Mouse (Mus musculus) heart, embryonic 15.5 days (tissue): ENCODE data around the gene Grm4. TPM values are rescaled to one million over a fixed set of nuclear protein-coding genes. Genes with fewer than 3 reads are reported as not detected.
A peak's percentile ranks its signal among the peaks of the same experiment; 100 is the strongest.

ENCODE experiments used
- ATAC-seq: fragments of 200-750 bp; cut with Nextera tagmentation; replicated peaks from 2 replicates; pipeline ENCODE4 v1.8.0; 2017; ENCODE audit warnings: low read depth, moderate TSS enrichment; ENCODE audit not compliant: insufficient number of reproducible peaks, insufficient read depth, low FRiP score
- H3K27ac ChIP-seq: fragments of 300-500 bp; sonication (generic); 2 replicates; pipeline ENCODE4 v1.5.1; 2015; ENCODE audit warnings: mild to moderate bottlenecking, inconsistent platforms
- H3K27me3 ChIP-seq: fragments of 300-500 bp; sonication (generic); 2 replicates; pipeline ENCODE4 v1.6.1; 2015; ENCODE audit warnings: inconsistent platforms
- H3K36me3 ChIP-seq: fragments of 300-500 bp; sonication (generic); 2 replicates; pipeline ENCODE4 v1.6.1; 2015; ENCODE audit warnings: mild to moderate bottlenecking, inconsistent platforms
- H3K4me1 ChIP-seq: fragments of 300-500 bp; sonication (generic); replicated peaks from 2 replicates; pipeline ENCODE4 v1.6.1; 2015; ENCODE audit warnings: inconsistent platforms
- H3K4me2 ChIP-seq: fragments of 300-500 bp; sonication (generic); 2 replicates; pipeline ENCODE4 v1.6.1; 2015; ENCODE audit warnings: inconsistent platforms, mild to moderate bottlenecking, moderate library complexity
- H3K4me3 ChIP-seq: fragments of 300-500 bp; sonication (generic); 2 replicates; pipeline ENCODE4 v1.5.1; 2015; ENCODE audit warnings: mild to moderate bottlenecking, inconsistent platforms
- H3K9ac ChIP-seq: fragments of 300-500 bp; sonication (generic); 2 replicates; pipeline ENCODE4 v1.6.1; 2015; ENCODE audit warnings: mild to moderate bottlenecking, inconsistent platforms
- H3K9me3 ChIP-seq: fragments of 300-500 bp; sonication (generic); replicated peaks from 2 replicates; pipeline ENCODE4 v1.6.1; 2016; ENCODE audit warnings: inconsistent platforms
- WGBS: fragments of 180-500 bp; shearing (Covaris S2); methylation state at CpG from one replicate; pipeline ENCODE4 v1.1.7; 2015; ENCODE audit warnings: mixed read lengths; 5-methylcytosine and 5-hydroxymethylcytosine counted together
- polyA plus RNA-seq: library from polyadenylated mRNA; unstranded; fragments of >200 nt; fragmentation: Nextera tagmentation; extraction: Ambion mirVana; gene quantifications from 2 replicates; pipeline ENCODE4 v1.2.1, GENCODE M21; 2015

Gene Grm4
- polyA plus RNA-seq, 1 experiment from 2014 or later = 0.05 TPM

DNA sequence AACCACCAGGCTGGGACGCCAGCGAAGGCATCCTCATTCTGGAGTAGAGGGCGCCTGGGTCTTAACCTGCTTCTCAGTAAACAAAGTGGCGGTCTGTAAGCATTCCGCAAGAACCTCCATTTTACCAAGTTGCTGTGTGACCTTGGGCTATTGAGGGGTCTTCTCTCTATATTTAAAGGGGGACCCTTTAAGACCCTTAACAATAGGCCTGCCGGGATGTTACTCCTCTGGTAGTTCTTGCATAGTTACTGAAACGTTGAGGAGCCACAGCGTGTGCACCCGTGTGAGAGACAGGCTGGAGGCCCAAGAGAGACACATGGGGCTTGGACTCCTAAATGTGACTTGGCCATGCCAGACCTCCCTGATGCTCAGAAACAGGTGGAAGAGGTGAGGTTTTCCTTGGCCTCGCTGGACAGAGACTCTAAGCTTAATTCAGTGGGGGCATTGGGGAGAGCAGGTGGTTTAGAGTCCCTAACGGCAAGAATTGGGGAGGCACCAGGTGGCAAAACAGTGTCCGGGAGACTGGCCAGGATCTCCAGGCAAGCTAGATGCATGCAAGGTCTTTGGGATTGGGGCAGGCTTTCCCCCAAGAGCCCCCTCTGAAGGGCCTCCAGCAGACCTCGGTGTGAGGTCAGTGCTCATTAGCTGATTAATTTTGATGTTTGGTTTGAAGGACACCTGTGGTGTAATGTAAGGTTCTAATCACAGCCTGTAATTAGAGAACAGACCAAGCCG, 36.9 kb upstream of the Grm4 start:
- ATAC-seq = no peak
- WGBS = 16% methylated on average over 14 of the region's 14 CpGs
- Histone ChIP-seq H3K9me3 (no peaks in the 10 kb centered on the region), H3K4me3 (peak overlapping the region; percentile 83), H3K4me2 (peak overlapping the region; percentile 90), H3K27ac (peak overlapping the region; percentile 96), H3K4me1 (peaks cover 49% of the 10 kb centered on the region), H3K27me3 (no peaks in the 10 kb centered on the region), H3K36me3 (no peaks in the 10 kb centered on the region), H3K9ac (peak overlapping the region; percentile 92)

DNA sequence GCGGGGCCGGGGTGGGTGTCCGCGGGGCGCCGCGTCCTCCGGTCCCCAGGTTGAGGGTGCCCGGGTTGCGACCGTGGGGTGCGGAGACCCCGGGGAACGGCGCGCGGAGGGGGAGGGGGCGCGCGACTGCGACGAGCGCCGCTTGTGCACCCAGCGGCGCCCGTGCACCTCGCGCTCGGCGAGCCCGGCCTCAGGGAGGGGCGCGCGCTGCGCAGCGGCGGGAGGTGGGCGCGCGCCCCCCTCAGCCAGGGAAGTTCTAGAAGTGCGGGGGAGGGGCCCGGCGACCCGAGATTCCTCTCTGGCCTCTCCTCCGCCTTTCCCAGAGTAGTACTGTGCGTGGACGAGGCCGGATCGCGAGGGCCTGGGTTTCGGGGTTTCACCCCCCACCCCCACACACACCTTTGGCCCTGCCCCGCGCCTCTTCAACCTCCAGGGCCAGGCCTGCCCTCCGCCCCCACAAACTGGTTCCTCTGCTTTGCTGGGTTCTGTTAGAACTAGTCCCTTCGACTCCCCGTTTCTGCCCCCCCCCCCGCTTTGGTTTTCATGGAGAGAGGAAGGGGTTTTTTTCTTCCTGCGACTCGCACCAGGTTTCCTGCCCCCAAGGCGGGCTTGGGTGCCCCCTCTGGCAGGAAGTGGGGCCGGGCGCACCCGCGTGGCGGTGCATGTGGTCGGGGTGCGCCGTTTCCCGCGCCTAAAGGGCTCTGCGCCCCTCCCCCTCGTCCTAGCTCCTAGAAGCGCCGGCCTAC, 36.2 kb upstream of the Grm4 start:
- H3K4me1 ChIP-seq = peaks cover 49% of the 10 kb centered on the region
- no peaks in the 10 kb centered on the region for H3K27me3 ChIP-seq
- H3K36me3 ChIP-seq = no peaks in the 10 kb centered on the region
- no peaks in the 10 kb centered on the region for H3K9me3 ChIP-seq
- peak overlapping the region; percentile 90 for H3K4me2 ChIP-seq
- peak overlapping the region; percentile 83 for H3K4me3 ChIP-seq
- under 1% methylated on average over 66 of the region's 75 CpGs for WGBS
- peak; percentile 33 for ATAC-seq
- H3K9ac ChIP-seq = peak overlapping the region; percentile 92
- H3K27ac ChIP-seq = peak overlapping the region; percentile 96

DNA sequence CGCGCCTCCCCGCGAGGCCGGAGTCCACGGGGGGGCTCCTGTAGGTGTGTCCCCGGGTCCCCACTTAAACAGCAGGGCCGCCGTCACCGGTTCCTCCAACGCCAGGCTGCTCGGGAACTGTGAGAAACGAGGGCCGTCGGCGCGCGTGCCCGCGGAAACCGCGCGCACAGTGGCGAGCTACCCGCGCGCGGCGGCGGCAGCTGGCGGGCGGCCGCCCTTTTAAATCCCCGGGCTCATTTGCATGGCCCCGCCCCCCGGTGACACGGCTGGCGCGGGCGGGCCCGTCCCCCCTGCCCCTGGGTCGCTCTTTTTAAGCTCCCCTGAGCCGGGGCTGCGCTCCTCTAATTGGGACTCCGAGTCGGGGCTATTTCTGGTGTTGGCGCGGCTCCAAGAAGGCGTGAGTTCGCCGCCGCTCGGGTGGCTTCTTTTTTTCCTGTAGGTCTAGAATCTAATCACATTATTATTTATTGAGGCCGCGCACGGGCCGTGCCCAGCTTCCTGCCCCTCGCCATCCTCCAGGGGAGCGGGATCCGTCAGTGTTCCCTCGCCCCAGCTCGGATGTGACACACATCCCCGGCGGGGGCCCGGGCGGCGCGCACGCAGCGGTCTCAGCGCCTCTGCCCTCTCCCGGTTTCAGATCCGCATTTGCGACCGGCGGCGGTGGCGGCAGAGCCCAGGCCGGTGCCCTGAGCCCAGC, 35.3 kb upstream of the Grm4 start, which contains the start of gene Hmga1:
TSS of gene Hmga1 (plus strand) at position 183 of the 697 bp plus-strand sequence.
- peak within 1 kb of the TSS; percentile 92 for H3K9ac ChIP-seq
- no peaks in the 10 kb centered on the region for H3K36me3 ChIP-seq
- H3K9me3 ChIP-seq = no peaks in the 10 kb centered on the region
- peak within 1 kb of the TSS; percentile 83 for H3K4me3 ChIP-seq
- under 1% methylated on average over 79 of the region's 79 CpGs for WGBS
- H3K27me3 ChIP-seq = no peaks in the 10 kb centered on the region
- H3K4me1 ChIP-seq = peaks cover 44% of the 10 kb centered on the region
- H3K27ac ChIP-seq = peak within 1 kb of the TSS; percentile 96
- peak; percentile 79 for ATAC-seq
- peak within 1 kb of the TSS; percentile 90 for H3K4me2 ChIP-seq

DNA sequence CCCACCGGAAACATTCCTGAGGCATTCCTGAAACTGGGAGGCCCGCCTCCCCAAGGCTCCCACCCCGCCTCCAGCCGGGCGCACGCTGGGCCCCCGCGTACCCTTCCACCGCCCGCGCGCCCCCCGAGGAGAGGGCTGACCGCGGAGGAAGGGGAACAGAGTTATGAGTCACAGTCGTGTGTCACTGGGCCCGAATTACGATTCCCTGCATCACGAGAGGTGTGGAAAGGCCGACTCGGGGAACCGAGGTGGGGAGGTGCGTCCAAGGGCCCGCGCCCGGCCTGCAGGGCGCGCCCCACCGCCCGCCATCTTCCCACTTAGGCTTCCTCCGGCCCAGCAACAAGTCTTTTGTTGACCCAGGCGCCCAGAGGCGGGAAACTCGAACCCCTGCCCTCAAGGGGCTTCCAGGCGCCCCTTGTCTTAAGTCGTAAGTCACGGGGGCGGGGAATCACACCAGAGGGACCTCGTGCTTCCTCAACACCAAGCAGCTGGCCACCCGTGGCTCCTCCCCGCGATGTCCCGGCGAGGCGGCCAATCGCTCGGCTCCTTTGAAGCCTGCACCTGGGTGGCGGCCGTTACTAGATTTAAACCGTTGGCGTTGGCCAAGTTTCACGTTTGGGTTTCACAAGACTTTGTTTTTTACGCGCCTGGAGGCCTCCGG, 34.4 kb upstream of the Grm4 start:
- Histone ChIP-seq H3K9ac (peak overlapping the region; percentile 92), H3K4me1 (peaks cover 41% of the 10 kb centered on the region), H3K36me3 (no peaks in the 10 kb centered on the region), H3K4me3 (peak overlapping the region; percentile 83), H3K9me3 (no peaks in the 10 kb centered on the region), H3K4me2 (peak overlapping the region; percentile 90), H3K27me3 (peaks cover 3% of the 10 kb centered on the region; the same call in 1 of the 2 replicates), H3K27ac (peak overlapping the region; percentile 96)
- WGBS = under 1% methylated on average over 55 of the region's 55 CpGs
- ATAC-seq = peak; percentile 27; the same call in 1 of the 2 replicates

DNA sequence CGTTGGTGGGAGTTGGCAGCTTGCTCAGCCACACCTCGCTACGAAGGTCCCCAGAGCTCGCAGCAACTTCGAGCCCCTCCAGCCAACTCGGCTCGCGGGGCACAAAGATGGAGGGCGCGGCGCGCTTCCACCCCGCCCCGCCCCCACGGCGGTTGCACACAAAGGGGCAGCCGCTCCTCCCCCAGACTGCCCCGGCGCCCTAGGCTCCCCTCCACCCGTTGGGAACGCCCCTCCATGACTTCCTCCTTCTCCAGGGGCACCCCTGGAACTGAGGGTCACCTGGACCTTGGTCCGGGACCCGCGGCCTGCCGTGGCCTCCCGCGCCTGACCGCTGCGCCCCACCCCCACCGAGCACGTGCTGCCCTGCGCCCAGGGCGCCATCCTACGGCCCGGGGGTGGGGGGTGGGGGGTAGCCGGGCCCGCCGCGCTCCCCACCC, 33.9 kb upstream of the Grm4 start:
- peak overlapping the region; percentile 96 for H3K27ac ChIP-seq
- peak overlapping the region; percentile 90 for H3K4me2 ChIP-seq
- H3K4me3 ChIP-seq = peak overlapping the region; percentile 83
- peaks cover 4% of the 10 kb centered on the region; the same call in 1 of the 2 replicates for H3K27me3 ChIP-seq
- ATAC-seq = peak; percentile 14; the same call in 1 of the 2 replicates
- no peaks in the 10 kb centered on the region for H3K9me3 ChIP-seq
- WGBS = 3% methylated on average over 37 of the region's 39 CpGs
- H3K9ac ChIP-seq = peak overlapping the region; percentile 92
- H3K36me3 ChIP-seq = no peaks in the 10 kb centered on the region
- H3K4me1 ChIP-seq = peaks cover 41% of the 10 kb centered on the region

DNA sequence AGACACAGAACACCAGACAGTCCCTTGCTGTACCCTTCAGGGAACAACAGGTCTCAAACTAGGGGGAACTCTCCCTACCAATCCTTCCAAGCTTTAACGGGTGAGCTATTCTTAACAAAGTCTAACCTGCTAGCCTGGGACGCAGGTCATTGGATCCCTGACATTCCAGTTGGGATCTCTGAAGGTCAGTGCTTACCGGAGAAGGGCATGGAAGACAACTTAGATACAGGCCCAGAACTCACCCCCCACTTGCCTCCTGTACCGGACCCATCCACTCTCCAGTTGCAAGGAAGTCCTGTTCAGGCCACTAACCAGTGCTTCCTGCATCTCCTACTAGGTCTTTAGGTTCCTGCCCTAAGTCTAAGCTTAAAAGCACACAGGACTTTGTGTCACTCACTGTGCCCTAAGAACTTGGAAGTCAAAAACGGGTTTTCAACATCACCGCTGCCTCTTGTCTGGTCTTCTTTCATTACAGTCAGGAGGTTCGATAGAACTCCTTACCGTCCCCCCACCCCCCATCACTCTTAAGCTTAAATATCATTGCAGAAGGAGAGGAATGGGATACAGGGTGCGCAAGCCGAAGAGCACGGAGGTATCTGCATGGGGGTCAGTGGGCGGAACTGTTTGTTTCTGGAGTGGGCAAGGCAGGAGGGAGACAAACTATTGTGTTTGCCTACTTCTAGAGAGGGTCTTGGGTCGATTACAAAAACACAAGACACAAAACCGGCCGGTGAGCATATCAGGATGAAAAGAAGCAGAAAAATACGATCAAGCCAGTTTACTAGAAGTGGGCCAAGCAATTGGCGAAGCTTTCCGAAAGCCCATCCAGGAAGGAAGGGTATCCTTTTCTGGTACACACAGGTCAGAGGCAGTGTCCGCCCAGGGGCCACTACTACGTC, 33.1 kb upstream of the Grm4 start:
- Histone ChIP-seq H3K9me3 (no peaks in the 10 kb centered on the region), H3K27ac (peak overlapping the region; percentile 96), H3K4me1 (peaks cover 44% of the 10 kb centered on the region), H3K4me2 (peak overlapping the region; percentile 90), H3K4me3 (peak overlapping the region; percentile 83), H3K36me3 (no peaks in the 10 kb centered on the region), H3K9ac (peak overlapping the region; percentile 92), H3K27me3 (peaks cover 4% of the 10 kb centered on the region; the same call in 1 of the 2 replicates)
- ATAC-seq = no peak
- 52% methylated on average over 20 of the region's 20 CpGs for WGBS

- WGBS = 71% methylated on average over 23 of the region's 23 CpGs
- H3K9ac ChIP-seq = no peak overlapping the region
Measured at GRCm38 (mm10) chr17:27552215-27553201, 31.3 kb upstream of the Grm4 start.

GRCm38 (mm10) chr17:27551393-27551940, 30.3 kb upstream of the Grm4 start:
- H3K4me1 ChIP-seq = peaks cover 33% of the 10 kb centered on the region
- H3K9ac ChIP-seq = no peak overlapping the region
- H3K27me3 ChIP-seq = peaks cover 8% of the 10 kb centered on the region; the same call in 1 of the 2 replicates
- WGBS = 67% methylated on average over 10 of the region's 10 CpGs
- H3K4me3 ChIP-seq = no peak overlapping the region
- H3K36me3 ChIP-seq = no peaks in the 10 kb centered on the region
- H3K9me3 ChIP-seq = no peaks in the 10 kb centered on the region
- no peak overlapping the region for H3K4me2 ChIP-seq
- ATAC-seq = no peak
- no peak overlapping the region for H3K27ac ChIP-seq

More at GRCm38 (mm10) chr17:27552215-27553201, 31.3 kb upstream of the Grm4 start:
- ATAC-seq = no peak
- no peaks in the 10 kb centered on the region for H3K9me3 ChIP-seq
- no peak overlapping the region for H3K27ac ChIP-seq
- peaks cover 4% of the 10 kb centered on the region; the same call in 1 of the 2 replicates for H3K27me3 ChIP-seq
- H3K4me2 ChIP-seq = no peak overlapping the region
- peaks cover 33% of the 10 kb centered on the region for H3K4me1 ChIP-seq
- H3K4me3 ChIP-seq = no peak overlapping the region
- H3K36me3 ChIP-seq = no peaks in the 10 kb centered on the region

- Histone ChIP-seq H3K4me1 (peaks cover 14% of the 10 kb centered on the region), H3K4me3 (no peak overlapping the region), H3K36me3 (no peaks in the 10 kb centered on the region), H3K27ac (no peak overlapping the region), H3K9ac (no peak overlapping the region), H3K9me3 (no peaks in the 10 kb centered on the region), H3K27me3 (peaks cover 16% of the 10 kb centered on the region), H3K4me2 (no peak overlapping the region)
- no peak for ATAC-seq
- WGBS = 52% methylated on average over 8 of the region's 8 CpGs
Measured at GRCm38 (mm10) chr17:27549234-27549633, 28.0 kb upstream of the Grm4 start.
